Mouse (Mus musculus): ENCODE measurements around the gene 3110070M22Rik. TPM values are rescaled to one million over a fixed set of nuclear protein-coding genes. Genes with fewer than 3 reads are reported as not detected.
"Not testable (repeated sequence)": the region's sequence is repeated elsewhere in the genome, so short reads cannot be mapped to it uniquely, and the experiment has no call there.

Gene 3110070M22Rik
- polyA plus RNA-seq (2014; fragmentation: Nextera tagmentation; extraction: Ambion mirVana), result 2.6 TPM in 2 replicates

GRCm38 (mm10) chr13:119487880-119488580, at the start of gene 3110070M22Rik, which contains the start of gene Tmem267:
TSS of gene 3110070M22Rik (minus strand) at chr13:119488383.
TSS of gene Tmem267 (plus strand) at chr13:119488039.
- Histone ChIP-seq H3K27ac (ENCODE audit: low read depth, low read length) (no peak within 1 kb of the TSS; the same call in 1 of the 2 replicates), H3K4me1 (ENCODE audit: control insufficient read depth, insufficient read depth, low read length) (no peaks in the 10 kb centered on the region; the same call in 1 of the 2 replicates), H3K36me3 (ENCODE audit: control insufficient read depth, insufficient read depth, low read length) (peaks cover 16% of the 10 kb centered on the region), H3K9ac (replicated peaks; ENCODE audit: low read depth, low read length) (no peak within 1 kb of the TSS; the same call in 1 of the 2 replicates), H3K9me3 (ENCODE audit: control insufficient read depth, low read length) (0 out of 2 replicates have a peak, but pooled peaks cover 2% of the 10 kb centered on the region), H3K27me3 (ENCODE audit: control insufficient read depth, insufficient read depth, low read length) (no peaks in the 10 kb centered on the region), H3K4me3 (ENCODE audit: low read depth, low read length) (no peak within 1 kb of the TSS), H3K4me2 (ENCODE audit: low read depth, low read length) (no peak within 1 kb of the TSS; the same call in 1 of the 2 replicates)
- 56% methylated on average over 82 of the region's 87 CpGs for WGBS
- ATAC-seq (ENCODE audit: low read depth), result no peak

DNA sequence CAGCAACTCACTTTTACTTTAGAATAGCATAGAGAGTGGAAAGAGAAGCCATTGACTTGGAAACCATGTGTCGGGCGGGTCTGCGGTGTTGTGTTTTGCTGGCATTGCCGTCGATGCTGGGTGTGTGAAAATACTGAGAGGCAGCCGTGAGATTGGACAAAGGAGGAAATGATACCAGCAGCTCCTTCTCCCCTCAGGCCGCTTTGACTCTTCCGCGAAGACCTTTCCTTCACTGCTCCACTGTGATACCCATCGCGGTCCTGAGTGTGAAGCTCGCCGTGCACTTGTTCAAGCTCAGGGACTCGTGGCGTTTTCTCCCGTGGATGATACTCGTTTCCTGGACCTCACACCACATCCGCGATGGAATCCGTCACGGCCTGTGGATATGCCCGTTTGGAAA, 6.8 kb upstream of the 3110070M22Rik start:
- not testable (repeated sequence) for ATAC-seq (ENCODE audit: low read depth); H3K9me3 ChIP-seq (ENCODE audit: control insufficient read depth, low read length); H3K4me3 ChIP-seq (ENCODE audit: low read depth, low read length); H3K27me3 ChIP-seq (ENCODE audit: control insufficient read depth, insufficient read depth, low read length); H3K4me2 ChIP-seq (ENCODE audit: low read depth, low read length); H3K27ac ChIP-seq (ENCODE audit: low read depth, low read length); H3K9ac ChIP-seq (replicated peaks; ENCODE audit: low read depth, low read length); H3K4me1 ChIP-seq (ENCODE audit: control insufficient read depth, insufficient read depth, low read length); H3K36me3 ChIP-seq (ENCODE audit: control insufficient read depth, insufficient read depth, low read length)
- WGBS, result 96% methylated on average over 10 of the region's 22 CpGs

DNA sequence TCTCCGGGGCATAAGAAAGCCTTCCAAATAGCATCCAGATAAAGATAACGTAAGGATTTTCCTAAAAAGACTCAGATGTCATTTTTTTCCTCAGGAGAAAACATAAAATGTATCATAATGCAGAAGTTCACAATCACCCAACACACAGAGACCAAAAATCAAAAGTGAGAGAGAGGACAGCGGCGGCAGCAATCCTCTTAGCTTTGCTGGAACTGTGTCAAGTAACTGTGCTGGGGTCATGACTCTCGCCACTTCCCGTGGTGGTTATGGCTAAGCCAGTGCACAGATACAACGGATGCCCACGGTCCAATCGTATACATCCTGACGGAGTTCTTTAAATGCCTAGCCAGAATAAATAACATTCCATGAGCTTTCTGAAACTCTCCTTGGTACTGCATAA, 3.9 kb upstream of the 3110070M22Rik start:
- H3K9ac ChIP-seq (replicated peaks; ENCODE audit: low read depth, low read length); H3K4me2 ChIP-seq (ENCODE audit: low read depth, low read length); H3K9me3 ChIP-seq (ENCODE audit: control insufficient read depth, low read length); H3K27ac ChIP-seq (ENCODE audit: low read depth, low read length); H3K4me3 ChIP-seq (ENCODE audit: low read depth, low read length); H3K36me3 ChIP-seq (ENCODE audit: control insufficient read depth, insufficient read depth, low read length); H3K27me3 ChIP-seq (ENCODE audit: control insufficient read depth, insufficient read depth, low read length); ATAC-seq (ENCODE audit: low read depth); H3K4me1 ChIP-seq (ENCODE audit: control insufficient read depth, insufficient read depth, low read length): not testable (repeated sequence)
- WGBS, result 93% methylated on average over 10 of the region's 10 CpGs

DNA sequence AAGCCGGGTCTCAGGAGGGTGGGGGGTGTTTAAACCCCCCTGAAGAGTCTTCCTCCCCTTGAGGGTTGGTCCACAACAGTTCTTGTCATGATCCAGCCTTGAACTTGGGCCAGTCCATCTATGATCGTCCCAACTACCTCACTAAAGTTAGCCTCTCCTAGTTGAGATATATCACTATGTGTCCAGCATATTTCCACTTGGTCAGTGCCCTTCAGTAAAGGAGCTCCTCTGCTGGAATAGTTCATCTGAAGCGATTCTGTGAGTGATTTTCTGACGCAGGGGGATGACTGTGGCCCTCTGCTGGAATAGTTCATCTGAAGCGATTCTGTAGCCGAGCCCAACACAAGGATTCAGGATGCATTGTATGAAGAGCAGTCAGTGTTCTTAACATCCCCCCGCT, 829 bp downstream of the 3110070M22Rik start:
- no peak for ATAC-seq (ENCODE audit: low read depth)
- no peaks in the 10 kb centered on the region; the same call in 1 of the 2 replicates for H3K4me1 ChIP-seq (ENCODE audit: control insufficient read depth, insufficient read depth, low read length)
- 45% methylated on average over 7 of the region's 7 CpGs for WGBS

DNA sequence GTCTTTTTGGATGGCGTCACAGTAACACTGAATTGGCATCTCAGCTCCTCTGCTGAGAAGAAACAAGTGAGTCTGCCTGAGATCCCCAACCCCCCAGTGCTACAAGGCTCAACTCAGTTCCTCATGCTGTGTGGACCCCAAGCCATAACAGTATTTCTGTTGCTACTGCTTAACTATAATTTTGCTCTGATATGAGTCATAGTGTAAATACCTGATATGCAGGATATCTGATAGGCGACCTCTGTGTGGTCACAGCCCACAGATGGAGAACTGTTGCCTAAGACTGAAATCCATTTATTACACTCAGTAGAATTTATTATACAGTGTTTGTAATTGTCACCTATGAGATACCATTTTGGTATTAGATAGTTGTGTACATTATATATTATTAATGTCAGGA, 10.4 kb downstream of the 3110070M22Rik start:
- Histone ChIP-seq H3K4me2 (ENCODE audit: low read depth, low read length) (no peak overlapping the region), H3K4me1 (ENCODE audit: control insufficient read depth, insufficient read depth, low read length) (no peaks in the 10 kb centered on the region), H3K36me3 (ENCODE audit: control insufficient read depth, insufficient read depth, low read length) (peaks cover 61% of the 10 kb centered on the region), H3K9me3 (ENCODE audit: control insufficient read depth, low read length) (no peaks in the 10 kb centered on the region), H3K4me3 (ENCODE audit: low read depth, low read length) (no peak overlapping the region), H3K27me3 (ENCODE audit: control insufficient read depth, insufficient read depth, low read length) (no peaks in the 10 kb centered on the region), H3K9ac (replicated peaks; ENCODE audit: low read depth, low read length) (no peak overlapping the region), H3K27ac (ENCODE audit: low read depth, low read length) (no peak overlapping the region)
- ATAC-seq (ENCODE audit: low read depth), result no peak
- WGBS, result 96% methylated on average over 2 of the region's 2 CpGs

More for the DNA sequence above, 829 bp downstream of the 3110070M22Rik start:
- H3K9me3 ChIP-seq (ENCODE audit: control insufficient read depth, low read length), result 0 out of 2 replicates have a peak, but pooled peaks cover 2% of the 10 kb centered on the region
- H3K4me2 ChIP-seq (ENCODE audit: low read depth, low read length), result no peak overlapping the region; the same call in 1 of the 2 replicates
- H3K27ac ChIP-seq (ENCODE audit: low read depth, low read length), result no peak overlapping the region
- no peak overlapping the region for H3K4me3 ChIP-seq (ENCODE audit: low read depth, low read length)
- H3K9ac ChIP-seq (replicated peaks; ENCODE audit: low read depth, low read length), result no peak overlapping the region; the same call in 1 of the 2 replicates
- H3K27me3 ChIP-seq (ENCODE audit: control insufficient read depth, insufficient read depth, low read length), result no peaks in the 10 kb centered on the region
- peaks cover 21% of the 10 kb centered on the region for H3K36me3 ChIP-seq (ENCODE audit: control insufficient read depth, insufficient read depth, low read length)

DNA sequence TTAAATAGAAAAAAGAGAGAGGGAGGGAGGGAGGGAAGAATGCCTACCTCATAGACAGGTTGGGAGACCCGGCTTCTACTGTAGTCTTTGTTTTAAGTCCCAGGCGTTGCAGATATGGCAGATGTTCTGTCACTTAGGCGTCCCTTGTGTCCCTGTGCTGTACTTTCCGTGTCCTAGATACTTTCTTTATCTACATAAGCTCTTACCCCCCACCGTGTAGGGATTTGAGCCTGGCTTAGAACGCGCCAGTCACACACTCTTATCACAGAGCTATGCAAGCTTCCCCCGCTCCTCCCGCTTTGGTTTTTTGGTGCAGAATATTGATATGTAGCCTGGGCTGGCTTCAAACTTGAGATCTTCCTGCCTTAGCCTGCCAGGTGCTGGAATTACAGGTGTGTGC, 11.6 kb downstream of the 3110070M22Rik start:
- no peak overlapping the region for H3K9ac ChIP-seq (replicated peaks; ENCODE audit: low read depth, low read length)
- no peak overlapping the region for H3K4me2 ChIP-seq (ENCODE audit: low read depth, low read length)
- 93% methylated on average over 9 of the region's 9 CpGs for WGBS
- H3K4me1 ChIP-seq (ENCODE audit: control insufficient read depth, insufficient read depth, low read length), result no peaks in the 10 kb centered on the region
- no peak for ATAC-seq (ENCODE audit: low read depth)
- H3K36me3 ChIP-seq (ENCODE audit: control insufficient read depth, insufficient read depth, low read length), result peaks cover 53% of the 10 kb centered on the region
- no peaks in the 10 kb centered on the region for H3K27me3 ChIP-seq (ENCODE audit: control insufficient read depth, insufficient read depth, low read length)
- no peak overlapping the region for H3K4me3 ChIP-seq (ENCODE audit: low read depth, low read length)
- no peaks in the 10 kb centered on the region for H3K9me3 ChIP-seq (ENCODE audit: control insufficient read depth, low read length)
- H3K27ac ChIP-seq (ENCODE audit: low read depth, low read length), result no peak overlapping the region

DNA sequence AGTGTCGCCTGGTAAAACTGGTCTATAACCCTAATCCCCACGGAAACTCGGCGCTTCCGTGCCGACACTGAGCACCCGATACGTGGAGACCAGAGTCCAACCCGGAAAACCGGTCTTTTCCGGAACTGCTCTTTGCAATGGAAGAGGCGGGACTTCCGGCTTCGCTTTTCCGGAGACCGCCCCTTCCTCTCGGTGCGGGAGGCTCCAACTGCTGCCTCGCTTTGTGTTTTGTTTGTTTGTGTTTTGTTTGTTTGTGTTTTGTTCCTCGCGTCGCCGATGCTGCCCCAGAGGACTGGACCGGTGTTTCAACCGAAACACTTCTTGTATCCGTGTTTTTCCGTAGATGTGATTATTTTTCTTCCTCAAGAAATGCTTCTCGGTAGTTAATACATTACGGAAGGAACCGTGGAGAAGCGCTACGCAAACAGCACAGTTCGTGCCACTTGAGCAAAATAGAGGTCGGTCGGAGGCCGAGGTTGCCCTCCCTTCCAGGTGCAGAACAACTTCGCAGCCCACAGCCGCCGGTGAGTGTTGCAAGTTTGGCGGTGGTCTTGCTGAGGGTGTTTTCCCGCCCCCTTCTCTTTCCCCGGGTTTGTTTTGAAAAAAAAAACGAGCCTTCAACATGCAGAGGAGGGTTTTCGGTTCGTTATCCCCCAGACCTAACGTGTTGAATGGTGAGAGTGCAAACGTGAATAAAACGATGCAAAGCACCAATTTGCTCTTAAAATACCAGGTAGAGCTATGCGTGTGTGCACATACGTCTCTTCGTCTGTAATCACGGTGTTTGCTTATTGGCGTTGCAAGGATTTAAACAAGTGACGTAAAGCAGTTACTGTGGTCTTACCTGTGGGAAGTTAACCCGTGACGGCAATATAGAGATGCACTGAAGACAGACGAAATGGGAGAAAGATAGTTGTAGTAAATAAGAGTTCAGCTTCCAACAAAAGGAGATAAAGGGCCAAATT, 25.3 kb downstream of the 3110070M22Rik start, which contains the start of gene 4833420G17Rik:
TSS of gene 4833420G17Rik (plus strand) at position 173 of the 965 bp plus-strand sequence.
- Histone ChIP-seq H3K4me3 (ENCODE audit: low read depth, low read length) (peak within 1 kb of the TSS; percentile 73), H3K4me1 (ENCODE audit: control insufficient read depth, insufficient read depth, low read length) (peaks cover 14% of the 10 kb centered on the region), H3K9ac (replicated peaks; ENCODE audit: low read depth, low read length) (peak within 1 kb of the TSS; percentile 72), H3K27ac (ENCODE audit: low read depth, low read length) (peak within 1 kb of the TSS; percentile 70), H3K27me3 (ENCODE audit: control insufficient read depth, insufficient read depth, low read length) (no peaks in the 10 kb centered on the region; the same call in 1 of the 2 replicates), H3K36me3 (ENCODE audit: control insufficient read depth, insufficient read depth, low read length) (peaks cover 17% of the 10 kb centered on the region), H3K9me3 (ENCODE audit: control insufficient read depth, low read length) (no peaks in the 10 kb centered on the region), H3K4me2 (ENCODE audit: low read depth, low read length) (peak within 1 kb of the TSS; percentile 68)
- 3% methylated on average over 57 of the region's 57 CpGs for WGBS
- peak; percentile 99 for ATAC-seq (ENCODE audit: low read depth)

DNA sequence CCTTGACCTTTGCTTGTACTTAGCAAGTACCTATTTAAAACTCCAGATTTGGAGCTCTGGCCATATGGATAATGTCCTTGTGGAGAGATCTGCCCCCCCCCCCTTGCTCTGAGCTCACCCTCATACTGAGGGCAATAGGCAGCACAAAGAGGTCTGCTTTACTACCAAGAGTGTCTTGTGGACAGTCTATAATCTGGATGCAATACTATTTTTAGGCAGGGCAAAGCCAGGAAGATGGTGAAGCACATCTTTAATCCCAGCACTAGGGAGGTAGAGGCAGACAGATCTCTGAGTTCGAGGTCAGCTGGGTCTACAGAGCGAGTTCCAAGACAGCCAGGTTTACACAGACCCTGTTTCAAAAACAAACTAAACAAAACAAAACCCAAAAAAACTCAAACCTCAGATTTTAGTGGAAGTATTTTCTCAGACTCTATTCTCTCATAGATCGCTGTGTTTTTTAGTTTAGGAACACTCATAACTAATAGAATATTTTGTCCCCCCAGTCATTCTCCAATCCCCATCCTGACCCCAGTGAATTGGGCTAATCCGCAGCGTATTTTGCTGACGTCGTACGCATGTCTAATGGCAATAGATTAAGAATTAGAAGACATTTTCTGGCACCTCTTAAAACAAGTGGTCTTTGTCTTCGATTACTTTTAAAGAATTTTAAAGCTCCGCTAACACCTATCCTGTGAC, 26.1 kb downstream of the 3110070M22Rik start:
- Histone ChIP-seq H3K27me3 (ENCODE audit: control insufficient read depth, insufficient read depth, low read length) (no peaks in the 10 kb centered on the region; the same call in 1 of the 2 replicates), H3K27ac (ENCODE audit: low read depth, low read length) (peak overlapping the region; percentile 70), H3K9ac (replicated peaks; ENCODE audit: low read depth, low read length) (peak overlapping the region; percentile 72), H3K4me1 (ENCODE audit: control insufficient read depth, insufficient read depth, low read length) (peaks cover 14% of the 10 kb centered on the region), H3K4me2 (ENCODE audit: low read depth, low read length) (peak overlapping the region; percentile 68), H3K36me3 (ENCODE audit: control insufficient read depth, insufficient read depth, low read length) (peaks cover 10% of the 10 kb centered on the region), H3K4me3 (ENCODE audit: low read depth, low read length) (peak overlapping the region; percentile 73), H3K9me3 (ENCODE audit: control insufficient read depth, low read length) (no peaks in the 10 kb centered on the region)
- ATAC-seq (ENCODE audit: low read depth), result peak; percentile 42
- 4% methylated on average over 10 of the region's 10 CpGs for WGBS

Data from neural tube, embryonic 14.5 days (tissue).